Mouse (Mus musculus): ENCODE measurements at regions not wholly inside any gene's neighbourhood (a gene's known extent, or its start where the extent isn't known, plus 50 kb on each side); places are given as distances from the start of the nearest gene placed in this dataset.

DNA sequence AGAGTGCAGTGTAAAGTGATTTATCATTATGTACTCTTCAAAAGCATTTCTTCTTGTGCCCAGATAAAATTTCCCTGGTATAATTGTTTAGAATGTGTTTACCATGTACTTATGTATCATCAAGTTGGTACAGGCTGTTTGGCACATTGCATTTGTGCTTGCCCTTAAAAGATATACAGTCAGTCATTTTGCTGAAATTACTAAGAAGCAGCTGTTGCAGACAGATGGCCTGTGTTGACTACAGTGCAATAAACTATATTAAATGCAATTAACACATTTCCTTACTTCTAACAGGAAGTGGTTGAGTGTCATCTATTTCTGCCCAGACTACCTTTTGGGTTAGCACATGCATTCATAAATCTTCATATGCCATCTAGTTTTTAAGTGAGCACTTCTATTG, 954.9 kb upstream of the 4931408C20Rik start:
- no peak for ATAC-seq (ENCODE audit: low read depth)
- Histone ChIP-seq H3K4me3 (ENCODE audit: low read depth, low read length) (no peak overlapping the region), H3K9me3 (ENCODE audit: control insufficient read depth, low read length) (no peaks in the 10 kb centered on the region), H3K27me3 (ENCODE audit: control insufficient read depth, insufficient read depth, low read length) (no peaks in the 10 kb centered on the region), H3K4me2 (ENCODE audit: low read depth, low read length) (no peak overlapping the region), H3K4me1 (ENCODE audit: control insufficient read depth, insufficient read depth, low read length) (no peaks in the 10 kb centered on the region), H3K9ac (replicated peaks; ENCODE audit: low read depth, low read length) (no peak overlapping the region), H3K27ac (ENCODE audit: low read depth, low read length) (no peak overlapping the region), H3K36me3 (ENCODE audit: control insufficient read depth, insufficient read depth, low read length) (no peaks in the 10 kb centered on the region)

DNA sequence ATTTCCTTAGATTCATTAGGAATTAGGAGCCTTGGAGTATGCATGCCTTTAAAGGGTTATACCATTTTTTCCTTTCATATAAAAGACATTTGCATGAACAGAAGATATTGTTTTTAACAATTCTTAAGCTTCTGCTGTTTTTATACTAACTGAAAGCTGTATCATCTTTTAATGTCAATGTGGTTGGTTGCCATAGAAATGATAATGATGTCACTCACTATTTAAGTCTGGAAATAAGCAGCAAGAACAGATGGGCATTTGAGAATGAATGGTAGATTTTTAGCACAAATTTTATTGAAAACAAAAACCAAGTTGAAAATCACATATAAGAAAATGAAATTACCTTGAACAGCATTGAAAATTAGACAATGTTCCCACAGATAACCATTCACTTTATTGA, 941.8 kb upstream of the 4931408C20Rik start:
- H3K4me2 ChIP-seq (ENCODE audit: low read depth, low read length) = no peak overlapping the region
- no peak overlapping the region for H3K27ac ChIP-seq (ENCODE audit: low read depth, low read length)
- no peak for ATAC-seq (ENCODE audit: low read depth)
- no peaks in the 10 kb centered on the region for H3K36me3 ChIP-seq (ENCODE audit: control insufficient read depth, insufficient read depth, low read length)
- no peaks in the 10 kb centered on the region for H3K9me3 ChIP-seq (ENCODE audit: control insufficient read depth, low read length)
- no peak overlapping the region for H3K9ac ChIP-seq (replicated peaks; ENCODE audit: low read depth, low read length)
- H3K4me1 ChIP-seq (ENCODE audit: control insufficient read depth, insufficient read depth, low read length) = no peaks in the 10 kb centered on the region
- H3K27me3 ChIP-seq (ENCODE audit: control insufficient read depth, insufficient read depth, low read length) = no peaks in the 10 kb centered on the region
- H3K4me3 ChIP-seq (ENCODE audit: low read depth, low read length) = no peak overlapping the region

DNA sequence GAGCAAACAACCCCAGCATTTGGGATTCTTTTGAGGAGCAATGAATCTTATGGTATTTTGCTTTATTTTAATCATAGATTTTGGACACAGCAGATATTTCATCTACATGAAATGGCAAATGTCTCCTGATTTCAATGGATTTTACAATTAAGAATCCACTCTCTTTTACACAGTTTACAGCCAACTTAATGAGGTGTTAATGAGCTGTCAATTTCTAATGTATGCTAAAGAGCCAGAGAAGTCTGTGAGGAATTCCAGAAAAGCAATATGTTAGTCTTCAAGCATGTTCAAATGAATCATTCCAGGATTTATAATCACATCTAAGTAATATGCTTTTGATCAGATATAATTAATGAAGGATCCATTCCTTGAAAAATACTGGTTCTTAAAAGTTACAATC, 929.0 kb upstream of the 4931408C20Rik start:
- H3K4me1 ChIP-seq (ENCODE audit: control insufficient read depth, insufficient read depth, low read length) = no peaks in the 10 kb centered on the region
- no peak overlapping the region for H3K4me2 ChIP-seq (ENCODE audit: low read depth, low read length)
- H3K9me3 ChIP-seq (ENCODE audit: control insufficient read depth, low read length) = no peaks in the 10 kb centered on the region
- H3K9ac ChIP-seq (replicated peaks; ENCODE audit: low read depth, low read length) = no peak overlapping the region
- no peaks in the 10 kb centered on the region for H3K36me3 ChIP-seq (ENCODE audit: control insufficient read depth, insufficient read depth, low read length)
- no peak for ATAC-seq (ENCODE audit: low read depth)
- H3K27ac ChIP-seq (ENCODE audit: low read depth, low read length) = no peak overlapping the region
- no peaks in the 10 kb centered on the region for H3K27me3 ChIP-seq (ENCODE audit: control insufficient read depth, insufficient read depth, low read length)
- H3K4me3 ChIP-seq (ENCODE audit: low read depth, low read length) = no peak overlapping the region

DNA sequence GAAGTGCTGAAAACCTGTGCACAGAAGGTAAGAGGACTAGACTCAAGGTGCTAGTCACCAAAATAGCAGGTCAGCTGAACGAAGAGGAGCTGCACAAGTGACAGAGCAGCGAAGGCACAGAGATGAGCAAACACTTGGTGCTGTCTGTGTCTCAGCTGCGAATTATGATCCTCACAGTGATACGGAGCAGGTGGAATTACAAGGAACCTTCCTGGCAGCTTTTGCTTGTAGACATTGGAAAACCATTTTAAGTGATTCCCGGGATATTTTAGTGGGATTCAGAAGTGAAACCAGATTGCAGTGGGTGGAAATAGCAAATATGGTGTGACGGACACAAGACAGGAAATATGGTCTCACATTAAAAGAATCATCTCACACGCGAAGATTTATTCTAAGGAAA, 921.3 kb upstream of the 4931408C20Rik start:
- H3K4me2 ChIP-seq (ENCODE audit: low read depth, low read length) = no peak overlapping the region
- H3K4me3 ChIP-seq (ENCODE audit: low read depth, low read length) = no peak overlapping the region
- ATAC-seq (ENCODE audit: low read depth) = no peak
- no peaks in the 10 kb centered on the region for H3K9me3 ChIP-seq (ENCODE audit: control insufficient read depth, low read length)
- H3K4me1 ChIP-seq (ENCODE audit: control insufficient read depth, insufficient read depth, low read length) = no peaks in the 10 kb centered on the region
- H3K9ac ChIP-seq (replicated peaks; ENCODE audit: low read depth, low read length) = no peak overlapping the region
- no peak overlapping the region for H3K27ac ChIP-seq (ENCODE audit: low read depth, low read length)
- 82% methylated on average over 8 of the region's 8 CpGs for WGBS
- H3K36me3 ChIP-seq (ENCODE audit: control insufficient read depth, insufficient read depth, low read length) = no peaks in the 10 kb centered on the region
- H3K27me3 ChIP-seq (ENCODE audit: control insufficient read depth, insufficient read depth, low read length) = no peaks in the 10 kb centered on the region

DNA sequence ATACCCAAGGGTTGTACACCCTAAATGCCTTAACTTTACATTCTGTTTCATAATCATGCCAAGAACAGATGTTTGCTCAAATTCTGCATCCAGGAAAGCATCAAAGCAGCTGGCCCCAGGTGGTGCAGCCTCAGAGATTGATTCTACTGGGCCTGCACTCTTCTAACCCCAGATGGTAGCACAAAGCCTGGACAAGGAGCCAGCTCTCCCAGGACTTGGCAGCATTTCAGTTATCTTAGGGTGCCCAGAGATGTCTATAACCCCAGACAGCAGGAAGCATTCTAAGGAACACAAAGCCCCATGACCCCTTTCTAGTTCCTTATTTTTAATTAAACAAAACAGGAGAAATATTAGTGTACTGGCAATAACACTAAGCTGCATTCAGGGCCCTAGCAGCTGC, 891.5 kb upstream of the 4931408C20Rik start:
- no peak overlapping the region for H3K4me2 ChIP-seq (ENCODE audit: low read depth, low read length)
- no peaks in the 10 kb centered on the region for H3K9me3 ChIP-seq (ENCODE audit: control insufficient read depth, low read length)
- no peaks in the 10 kb centered on the region for H3K27me3 ChIP-seq (ENCODE audit: control insufficient read depth, insufficient read depth, low read length)
- H3K27ac ChIP-seq (ENCODE audit: low read depth, low read length) = no peak overlapping the region
- H3K9ac ChIP-seq (replicated peaks; ENCODE audit: low read depth, low read length) = no peak overlapping the region
- no peak for ATAC-seq (ENCODE audit: low read depth)
- H3K4me1 ChIP-seq (ENCODE audit: control insufficient read depth, insufficient read depth, low read length) = no peaks in the 10 kb centered on the region
- H3K36me3 ChIP-seq (ENCODE audit: control insufficient read depth, insufficient read depth, low read length) = no peaks in the 10 kb centered on the region
- no peak overlapping the region for H3K4me3 ChIP-seq (ENCODE audit: low read depth, low read length)

DNA sequence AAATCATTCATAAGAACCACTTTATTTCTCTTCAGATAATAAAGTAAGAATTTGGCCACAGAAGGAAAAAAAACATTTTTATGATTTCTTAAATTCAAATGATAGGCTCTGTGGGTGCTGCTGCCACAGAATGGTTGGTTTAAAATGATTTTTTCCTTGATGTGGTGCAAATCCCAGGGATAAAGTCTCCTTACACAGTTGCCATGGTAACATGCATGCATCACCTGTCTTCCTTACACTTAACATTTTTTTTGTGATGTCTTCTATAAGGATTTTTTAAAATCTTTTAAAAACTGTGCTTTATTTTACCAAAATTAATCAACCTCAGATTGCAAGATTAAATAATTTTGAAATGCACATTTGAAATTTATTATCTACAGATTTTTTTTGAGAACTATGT, 872.2 kb upstream of the 4931408C20Rik start:
- Histone ChIP-seq H3K27ac (ENCODE audit: low read depth, low read length) (no peak overlapping the region), H3K4me1 (ENCODE audit: control insufficient read depth, insufficient read depth, low read length) (no peaks in the 10 kb centered on the region), H3K27me3 (ENCODE audit: control insufficient read depth, insufficient read depth, low read length) (no peaks in the 10 kb centered on the region), H3K9ac (replicated peaks; ENCODE audit: low read depth, low read length) (no peak overlapping the region), H3K4me2 (ENCODE audit: low read depth, low read length) (no peak overlapping the region), H3K4me3 (ENCODE audit: low read depth, low read length) (no peak overlapping the region), H3K9me3 (ENCODE audit: control insufficient read depth, low read length) (no peaks in the 10 kb centered on the region), H3K36me3 (ENCODE audit: control insufficient read depth, insufficient read depth, low read length) (no peaks in the 10 kb centered on the region)
- no peak for ATAC-seq (ENCODE audit: low read depth)

DNA sequence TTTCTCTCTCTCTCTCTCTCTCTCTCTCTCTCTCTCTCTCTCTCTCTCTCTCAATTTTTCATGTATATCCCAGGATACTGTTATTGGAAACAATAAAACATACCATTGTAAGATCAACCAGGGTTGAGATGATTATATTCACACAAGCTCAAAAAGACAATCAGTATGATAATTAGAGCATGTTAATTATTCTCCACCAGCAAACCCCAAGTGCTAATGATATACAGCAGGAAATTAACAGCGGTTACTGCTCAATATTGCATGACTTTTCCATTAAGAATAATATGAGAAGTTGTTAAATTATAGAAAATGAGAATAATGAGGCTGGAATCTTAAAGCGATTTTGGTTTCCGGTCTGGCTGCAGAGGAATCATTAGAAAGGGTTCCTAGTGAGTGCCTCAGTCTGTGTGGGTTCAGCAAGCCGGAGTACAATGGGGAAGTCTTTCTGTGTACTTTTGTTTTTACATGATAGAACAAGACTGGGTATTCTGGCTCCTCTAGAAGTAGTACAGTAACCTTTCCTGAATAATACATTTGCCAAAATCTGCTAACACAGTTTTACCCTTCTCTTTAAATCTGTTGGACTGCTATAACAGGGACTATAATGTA, 823.6 kb upstream of the 4931408C20Rik start:
- Histone ChIP-seq H3K27me3 (ENCODE audit: control insufficient read depth, insufficient read depth, low read length) (no peaks in the 10 kb centered on the region), H3K9me3 (ENCODE audit: control insufficient read depth, low read length) (no peaks in the 10 kb centered on the region), H3K4me2 (ENCODE audit: low read depth, low read length) (no peak overlapping the region), H3K36me3 (ENCODE audit: control insufficient read depth, insufficient read depth, low read length) (no peaks in the 10 kb centered on the region), H3K27ac (ENCODE audit: low read depth, low read length) (peak overlapping the region; percentile 6; the same call in 1 of the 2 replicates), H3K9ac (replicated peaks; ENCODE audit: low read depth, low read length) (no peak overlapping the region), H3K4me1 (ENCODE audit: control insufficient read depth, insufficient read depth, low read length) (no peaks in the 10 kb centered on the region), H3K4me3 (ENCODE audit: low read depth, low read length) (no peak overlapping the region)
- ATAC-seq (ENCODE audit: low read depth) = peak; percentile 88
- 40% methylated on average over 4 of the region's 4 CpGs for WGBS

DNA sequence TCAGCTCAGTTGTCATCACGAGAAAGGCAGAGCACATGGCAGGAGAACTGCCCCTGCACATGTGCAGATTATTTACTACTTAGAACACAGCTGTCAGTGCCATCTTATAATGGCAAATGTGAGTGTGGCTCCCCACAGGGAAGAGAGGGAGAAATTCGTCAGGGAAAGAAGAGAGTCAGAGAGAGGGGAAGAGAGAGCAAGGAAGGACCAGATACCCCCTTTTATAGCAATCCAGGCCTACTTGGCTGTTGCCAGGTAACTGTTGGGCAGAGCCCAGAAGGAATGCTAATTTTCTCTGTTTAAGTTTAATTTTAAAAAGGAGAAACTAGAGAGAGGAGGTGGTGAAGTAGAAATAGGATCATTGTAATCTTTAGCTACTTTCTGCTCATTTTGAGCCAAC, 816.5 kb upstream of the 4931408C20Rik start:
- H3K4me2 ChIP-seq (ENCODE audit: low read depth, low read length) = no peak overlapping the region
- H3K9me3 ChIP-seq (ENCODE audit: control insufficient read depth, low read length) = no peaks in the 10 kb centered on the region
- no peak overlapping the region for H3K4me3 ChIP-seq (ENCODE audit: low read depth, low read length)
- WGBS = 30% methylated on average over 2 of the region's 2 CpGs
- no peak overlapping the region for H3K9ac ChIP-seq (replicated peaks; ENCODE audit: low read depth, low read length)
- H3K4me1 ChIP-seq (ENCODE audit: control insufficient read depth, insufficient read depth, low read length) = no peaks in the 10 kb centered on the region
- no peaks in the 10 kb centered on the region for H3K27me3 ChIP-seq (ENCODE audit: control insufficient read depth, insufficient read depth, low read length)
- H3K27ac ChIP-seq (ENCODE audit: low read depth, low read length) = no peak overlapping the region
- H3K36me3 ChIP-seq (ENCODE audit: control insufficient read depth, insufficient read depth, low read length) = no peaks in the 10 kb centered on the region
- ATAC-seq (ENCODE audit: low read depth) = no peak

DNA sequence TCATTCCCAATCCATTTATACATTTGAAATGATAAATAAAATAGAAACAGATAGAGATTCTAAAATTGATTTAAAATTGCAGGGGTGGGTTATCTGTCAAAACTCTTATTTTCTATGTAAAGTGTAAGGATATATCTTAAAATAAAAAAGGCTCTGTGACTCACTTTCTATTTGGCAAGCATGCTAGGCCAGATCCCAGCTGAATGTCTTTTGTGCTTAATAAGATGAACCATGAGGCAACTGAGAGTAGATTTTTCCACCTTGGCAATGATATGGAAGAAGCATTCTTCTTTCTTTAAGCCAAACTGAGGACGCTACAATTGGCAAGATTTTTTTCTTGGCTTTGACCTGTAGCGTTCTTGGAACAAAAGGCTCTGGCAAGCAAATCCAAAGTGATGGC, 791.7 kb upstream of the 4931408C20Rik start:
- H3K27me3 ChIP-seq (ENCODE audit: control insufficient read depth, insufficient read depth, low read length) = no peaks in the 10 kb centered on the region
- WGBS = 79% methylated on average over 2 of the region's 2 CpGs
- H3K9ac ChIP-seq (replicated peaks; ENCODE audit: low read depth, low read length) = no peak overlapping the region
- no peaks in the 10 kb centered on the region for H3K4me1 ChIP-seq (ENCODE audit: control insufficient read depth, insufficient read depth, low read length)
- ATAC-seq (ENCODE audit: low read depth) = no peak
- no peak overlapping the region for H3K27ac ChIP-seq (ENCODE audit: low read depth, low read length)
- no peaks in the 10 kb centered on the region for H3K36me3 ChIP-seq (ENCODE audit: control insufficient read depth, insufficient read depth, low read length)
- H3K4me2 ChIP-seq (ENCODE audit: low read depth, low read length) = no peak overlapping the region
- H3K4me3 ChIP-seq (ENCODE audit: low read depth, low read length) = no peak overlapping the region
- no peaks in the 10 kb centered on the region for H3K9me3 ChIP-seq (ENCODE audit: control insufficient read depth, low read length)

DNA sequence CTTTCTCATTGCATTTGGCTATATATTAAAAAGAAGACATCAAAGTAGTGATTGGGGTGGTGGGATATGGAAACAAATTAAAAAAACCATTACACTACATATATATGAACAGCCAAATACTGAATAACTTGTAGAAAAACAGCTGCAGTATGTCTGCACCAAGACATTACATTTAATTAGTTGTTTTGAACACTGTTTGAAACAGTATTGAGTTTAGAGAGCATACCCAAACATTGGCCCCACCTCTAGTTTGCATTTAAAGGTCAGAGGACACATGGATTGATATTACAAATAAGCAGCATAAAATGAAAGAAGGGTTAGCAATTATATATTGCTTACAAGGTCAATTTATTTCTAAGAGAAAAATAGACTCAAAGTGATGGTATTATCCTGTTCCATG, 758.8 kb upstream of the 4931408C20Rik start:
- Histone ChIP-seq H3K27ac (ENCODE audit: low read depth, low read length) (no peak overlapping the region), H3K9me3 (ENCODE audit: control insufficient read depth, low read length) (no peaks in the 10 kb centered on the region), H3K9ac (replicated peaks; ENCODE audit: low read depth, low read length) (no peak overlapping the region), H3K4me1 (ENCODE audit: control insufficient read depth, insufficient read depth, low read length) (no peaks in the 10 kb centered on the region), H3K4me3 (ENCODE audit: low read depth, low read length) (no peak overlapping the region), H3K27me3 (ENCODE audit: control insufficient read depth, insufficient read depth, low read length) (no peaks in the 10 kb centered on the region), H3K4me2 (ENCODE audit: low read depth, low read length) (no peak overlapping the region), H3K36me3 (ENCODE audit: control insufficient read depth, insufficient read depth, low read length) (no peaks in the 10 kb centered on the region)
- no peak for ATAC-seq (ENCODE audit: low read depth)
